Mouse (Mus musculus) liver, embryonic 18 days (tissue): ENCODE results near the gene BC003965. TPM values are rescaled to one million over a fixed set of nuclear protein-coding genes. Genes with fewer than 3 reads are reported as not detected.

Experiments
- polyA plus RNA-seq: library from polyadenylated mRNA; depleted of rRNA; stranded (reverse); fragments of >200 nt; gene quantifications from 2 replicates; pipeline ENCODE4 v1.2.3, GENCODE M21; 2012; rRNA removed

BC003965 gene
- polyA plus RNA-seq: 11.2 and 12.5 TPM in 2 replicates

DNA sequence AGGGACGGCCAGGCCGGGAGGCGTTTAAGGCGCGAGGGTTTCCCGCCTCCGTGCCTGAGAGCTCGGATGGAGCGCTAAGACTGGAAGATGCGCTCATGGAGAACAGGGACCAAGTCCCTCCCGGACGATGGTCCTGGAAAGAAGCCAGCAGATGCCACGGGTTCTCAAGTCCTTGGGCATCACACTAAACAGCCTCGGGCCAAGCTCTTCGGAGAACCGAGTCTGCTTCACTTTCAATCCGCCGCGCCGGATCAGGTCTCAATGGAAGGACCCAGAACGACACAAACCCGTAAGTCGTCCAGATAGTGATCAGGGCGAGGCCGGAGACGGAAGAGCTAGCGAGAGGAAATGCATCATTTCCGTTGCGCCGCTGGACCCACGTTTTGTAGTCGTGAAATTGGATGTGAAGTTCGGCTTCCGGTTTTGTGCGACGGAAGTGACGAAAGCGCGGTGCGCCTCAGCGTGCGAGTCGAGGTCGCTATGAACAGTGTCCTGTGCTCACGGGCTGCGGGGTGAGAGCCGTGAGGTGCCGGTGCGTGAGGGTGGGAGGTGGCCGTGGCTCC lies at the start of gene BC003965:
Gene BC003965, plus strand, starts transcription at position 426 of the 563 bp plus-strand sequence.

DNA sequence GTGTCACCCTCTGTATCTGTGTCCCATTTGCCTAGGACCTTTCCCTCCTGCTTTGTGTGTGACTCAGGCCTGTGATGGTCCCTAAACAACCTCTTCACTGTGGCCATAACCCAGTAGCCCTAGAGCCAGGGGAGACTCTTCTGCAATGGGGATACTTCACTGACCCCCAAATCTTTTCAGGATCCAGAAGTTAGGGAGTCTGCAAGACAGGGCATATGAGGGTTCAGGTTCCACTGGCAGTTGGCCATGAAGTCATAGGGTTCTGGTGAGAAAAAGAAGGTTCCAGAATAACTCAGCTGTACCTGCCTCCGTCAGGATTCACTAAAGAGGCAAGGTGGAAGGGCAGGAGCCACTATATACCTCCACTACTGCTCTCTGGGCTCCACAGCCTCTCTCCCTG lies 22.2 kb upstream of the BC003965 start, which contains the start of gene Ccdc154:
Gene Ccdc154, plus strand, starts transcription at position 301 of the 400 bp plus-strand sequence.

DNA sequence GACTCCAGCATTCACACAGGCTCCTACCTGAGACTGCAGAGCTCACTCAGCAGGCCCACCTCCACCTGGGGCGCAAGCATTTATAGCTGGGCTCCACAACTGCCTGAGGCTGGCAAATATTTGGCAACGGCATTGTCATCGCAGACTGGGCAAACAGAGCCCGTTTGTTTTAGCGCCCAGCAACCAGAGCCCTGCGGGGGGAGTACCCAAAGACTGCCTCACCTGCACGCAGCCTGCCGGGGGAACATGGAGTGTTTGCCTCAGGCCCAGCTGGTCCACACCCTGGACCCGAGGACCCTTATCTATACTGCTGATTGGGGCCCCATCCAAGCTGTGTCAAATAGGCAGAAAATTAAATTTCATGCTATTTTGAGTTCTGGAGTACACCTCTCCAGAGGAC lies 8.9 kb upstream of the BC003965 start, which contains the start of gene Gm38655:
Gene Gm38655, minus strand, starts transcription at position 61 of the 400 bp plus-strand sequence.

DNA sequence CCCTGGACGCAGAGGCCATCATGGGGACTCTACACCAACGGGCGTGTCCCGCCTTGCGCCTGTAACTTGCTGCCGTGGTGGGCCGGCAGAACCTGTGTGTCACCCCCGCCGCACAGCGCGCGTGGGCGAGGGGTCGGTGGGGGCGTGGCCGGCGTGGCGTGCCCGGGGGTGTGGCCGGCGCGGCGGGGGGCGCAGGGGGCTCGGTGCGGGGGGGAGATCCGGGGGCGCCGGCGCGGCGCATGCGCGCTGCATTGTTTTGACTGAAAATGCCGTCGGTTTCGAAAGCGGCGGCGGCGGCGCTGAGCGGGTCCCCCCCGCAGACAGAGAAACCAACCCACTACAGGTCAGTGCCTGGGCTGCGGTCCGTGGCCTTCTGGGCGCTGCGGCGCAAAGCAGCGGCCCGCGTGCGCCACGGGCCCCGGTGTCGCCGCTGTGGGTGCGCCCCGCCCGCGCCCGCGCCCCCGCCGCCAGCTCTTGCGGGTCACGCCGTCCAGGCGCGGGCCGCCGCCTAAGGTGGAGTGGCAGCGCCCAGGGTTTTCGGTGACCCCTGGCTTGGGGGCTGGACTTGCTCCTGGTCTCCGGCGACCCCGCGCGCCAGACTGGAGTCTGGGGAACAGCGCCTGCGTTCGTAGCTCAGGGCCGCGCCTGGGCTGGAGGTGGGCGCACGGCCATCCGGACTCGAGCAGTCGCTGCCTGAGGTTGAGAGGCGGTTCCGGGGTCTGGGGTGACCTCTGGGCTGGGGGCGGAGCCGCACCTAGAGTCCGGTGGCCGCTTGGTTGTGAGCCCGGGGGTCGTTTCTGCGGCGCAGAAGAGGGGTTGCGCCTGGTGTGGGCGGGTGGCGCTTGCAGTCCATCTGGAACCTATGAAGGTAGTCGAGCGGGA lies 4.0 kb downstream of the BC003965 start, which contains the start of gene Unkl:
Gene Unkl, plus strand, starts transcription at position 248 of the 882 bp plus-strand sequence.

Other genes with a start within 250 kb of the BC003965 start
- gene Mapk8ip3, start 247.6 kb upstream of the BC003965 start, polyA plus RNA-seq: 23.9 and 32.5 TPM in 2 replicates
- 17.3 and 17.8 TPM in 2 replicates for gene Jpt2, start 223.9 kb upstream of the BC003965 start, polyA plus RNA-seq
- gene Cramp1l, start 168.8 kb upstream of the BC003965 start, polyA plus RNA-seq: 5.4 and 6.9 TPM in 2 replicates
- gene Ift140, start 168.5 kb upstream of the BC003965 start, polyA plus RNA-seq: 36.6 and 39.0 TPM in 2 replicates
- gene Tmem204, start 101.0 kb upstream of the BC003965 start, polyA plus RNA-seq: 7.5 and 8.0 TPM in 2 replicates
- 5.6 TPM in 2 replicates for gene Telo2, start 68.6 kb upstream of the BC003965 start, polyA plus RNA-seq
- gene Ptx4, start 63.8 kb upstream of the BC003965 start, polyA plus RNA-seq: not detected in 2 replicates
- 6.5 and 7.2 TPM in 2 replicates for gene Clcn7, start 51.2 kb upstream of the BC003965 start, polyA plus RNA-seq
- gene Ccdc154, start 22.1 kb upstream of the BC003965 start, polyA plus RNA-seq: not detected in 2 replicates
- not detected in 2 replicates for gene Gm38655, start 9.1 kb upstream of the BC003965 start, polyA plus RNA-seq
- gene Unkl, start 3.8 kb downstream of the BC003965 start, polyA plus RNA-seq: 8.8 and 9.4 TPM in 2 replicates
- gene Gnptg, start 55.6 kb downstream of the BC003965 start, polyA plus RNA-seq: 13.8 and 14.6 TPM in 2 replicates
- 12.0 and 12.2 TPM in 2 replicates for gene Tsr3, start 55.6 kb downstream of the BC003965 start, polyA plus RNA-seq
- 0.56 and 1.2 TPM in 2 replicates for gene Baiap3, start 71.8 kb downstream of the BC003965 start, polyA plus RNA-seq
- gene Ube2i, start 90.1 kb downstream of the BC003965 start, polyA plus RNA-seq: 125 and 133 TPM in 2 replicates
- 2.7 and 3.8 TPM in 2 replicates for gene Prss34, start 113.8 kb downstream of the BC003965 start, polyA plus RNA-seq
- not detected in 2 replicates for gene Prss28, start 124.1 kb downstream of the BC003965 start, polyA plus RNA-seq
- gene Prss29, start 134.1 kb downstream of the BC003965 start, polyA plus RNA-seq: not detected in 2 replicates
- gene Tpsab1, start 161.0 kb downstream of the BC003965 start, polyA plus RNA-seq: 0.02 and 0.05 TPM in 2 replicates
- 0.43 and 0.61 TPM in 2 replicates for gene Tpsb2, start 181.8 kb downstream of the BC003965 start, polyA plus RNA-seq
- 0.05 TPM in 1 of 2 replicates, not detected in the other for gene Tpsg1, start 184.7 kb downstream of the BC003965 start, polyA plus RNA-seq
- gene Cacna1h, start 249.2 kb downstream of the BC003965 start, polyA plus RNA-seq: 0.38 and 0.97 TPM in 2 replicates